Mouse (Mus musculus) limb, embryonic 12.5 days (tissue): ENCODE results near the gene Nsf. TPM values are rescaled to one million over a fixed set of nuclear protein-coding genes. Genes with fewer than 3 reads are reported as not detected.

Experiments
- ATAC-seq: fragments of 200-750 bp; cut with Nextera tagmentation; 2 replicates; pipeline ENCODE4 v1.8.0; 2017; ENCODE audit warnings: low read depth, moderate TSS enrichment; ENCODE audit not compliant: insufficient number of reproducible peaks, insufficient read depth, low FRiP score, low TSS enrichment
- H3K27ac ChIP-seq: fragments of 300-500 bp; sonication (generic); 2 replicates; pipeline ENCODE4 v1.5.1; 2016; ENCODE audit warnings: mild to moderate bottlenecking, moderate library complexity
- H3K27me3 ChIP-seq: fragments of 300-500 bp; sonication (generic); 2 replicates; pipeline ENCODE4 v1.6.1; 2016; ENCODE audit warnings: mild to moderate bottlenecking, moderate library complexity
- H3K36me3 ChIP-seq: fragments of 300-500 bp; sonication (generic); 2 replicates; pipeline ENCODE4 v1.6.1; 2016; ENCODE audit warnings: mild to moderate bottlenecking, moderate library complexity
- H3K4me1 ChIP-seq: fragments of 300-500 bp; sonication (generic); replicated peaks from 2 replicates; pipeline ENCODE4 v1.6.1; 2016
- H3K4me2 ChIP-seq: fragments of 300-500 bp; sonication (generic); 2 replicates; pipeline ENCODE4 v1.6.1; 2016; ENCODE audit warnings: mild to moderate bottlenecking, moderate library complexity
- H3K4me3 ChIP-seq: fragments of 300-500 bp; sonication (generic); replicated peaks from 2 replicates; pipeline ENCODE4 v1.5.1; 2016; ENCODE audit warnings: mild to moderate bottlenecking
- H3K9ac ChIP-seq: fragments of 300-500 bp; sonication (generic); replicated peaks from 2 replicates; pipeline ENCODE4 v1.6.1; 2016; ENCODE audit warnings: mild to moderate bottlenecking, moderate library complexity
- H3K9me3 ChIP-seq: fragments of 300-500 bp; sonication (generic); 2 replicates; pipeline ENCODE4 v1.6.1; 2016; ENCODE audit warnings: mild to moderate bottlenecking, moderate library complexity
- WGBS: fragments of 180-500 bp; shearing (Covaris S2); methylation state at CpG from one replicate; pipeline ENCODE4 v1.1.7; 2016; 5-methylcytosine and 5-hydroxymethylcytosine counted together
- polyA plus RNA-seq: library from polyadenylated mRNA; unstranded; fragments of >200 nt; fragmentation: Nextera tagmentation; extraction: Ambion mirVana; gene quantifications from 2 replicates; pipeline ENCODE4 v1.2.1, GENCODE M21; 2016

The Nsf gene
- polyA plus RNA-seq, 1 experiment from 2014 or later, result 59.0 TPM

DNA sequence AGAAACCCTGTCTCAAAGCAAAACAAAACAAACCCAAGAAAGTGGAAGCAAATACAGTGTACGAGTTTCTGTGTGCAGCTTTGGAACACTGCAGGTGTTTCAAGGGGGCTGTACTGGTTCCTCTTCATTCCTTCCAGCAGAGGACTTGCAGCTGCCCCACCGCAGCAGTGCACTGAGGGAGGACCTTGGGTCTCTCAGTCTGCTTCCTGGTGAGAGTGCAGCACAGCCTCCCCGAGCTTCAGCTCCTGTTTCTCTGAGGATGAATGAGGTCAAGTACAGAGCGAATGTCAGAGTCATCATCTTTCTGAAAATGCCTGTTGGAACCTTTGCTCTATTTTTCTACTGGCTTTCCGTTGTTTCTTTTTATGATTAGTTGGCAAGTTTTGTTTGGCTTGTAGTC is 12.5 kb downstream of the Nsf start:
- H3K4me1 ChIP-seq, result no peaks in the 10 kb centered on the region
- no peak overlapping the region for H3K4me2 ChIP-seq
- H3K27me3 ChIP-seq, result no peaks in the 10 kb centered on the region
- no peak for ATAC-seq
- H3K36me3 ChIP-seq, result 0 out of 2 replicates have a peak, but pooled peaks cover 6% of the 10 kb centered on the region
- WGBS, result 76% methylated on average over 5 of the region's 5 CpGs
- H3K9me3 ChIP-seq, result no peaks in the 10 kb centered on the region
- no peak overlapping the region for H3K9ac ChIP-seq
- H3K27ac ChIP-seq, result no peak overlapping the region
- no peak overlapping the region for H3K4me3 ChIP-seq

DNA sequence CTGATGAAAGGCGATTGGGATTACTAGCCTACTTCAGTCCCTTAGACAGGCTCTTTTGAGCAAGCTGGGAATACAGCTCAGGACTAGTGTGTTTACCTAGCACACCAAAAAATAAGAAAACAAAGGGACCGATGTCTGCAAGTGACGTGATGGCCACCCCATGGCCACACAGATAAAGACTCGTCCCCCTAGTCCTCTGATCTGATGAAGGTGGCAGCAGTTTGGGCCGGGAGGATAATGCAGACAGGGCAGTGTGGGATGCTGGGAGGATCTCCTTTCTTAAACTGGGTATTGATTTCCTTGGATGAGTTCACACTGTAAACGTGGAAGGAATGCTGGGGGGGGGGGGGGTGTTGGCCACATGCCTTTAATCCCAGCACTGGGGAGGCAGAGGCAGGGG is 13.0 kb downstream of the Nsf start:
- H3K4me1 ChIP-seq, result no peaks in the 10 kb centered on the region
- 80% methylated on average over 6 of the region's 6 CpGs for WGBS
- no peaks in the 10 kb centered on the region for H3K27me3 ChIP-seq
- H3K27ac ChIP-seq, result no peak overlapping the region
- 0 out of 2 replicates have a peak, but pooled peaks cover 6% of the 10 kb centered on the region for H3K36me3 ChIP-seq
- no peak overlapping the region for H3K4me2 ChIP-seq
- no peak for ATAC-seq
- H3K4me3 ChIP-seq, result no peak overlapping the region
- H3K9me3 ChIP-seq, result no peaks in the 10 kb centered on the region
- no peak overlapping the region for H3K9ac ChIP-seq

DNA sequence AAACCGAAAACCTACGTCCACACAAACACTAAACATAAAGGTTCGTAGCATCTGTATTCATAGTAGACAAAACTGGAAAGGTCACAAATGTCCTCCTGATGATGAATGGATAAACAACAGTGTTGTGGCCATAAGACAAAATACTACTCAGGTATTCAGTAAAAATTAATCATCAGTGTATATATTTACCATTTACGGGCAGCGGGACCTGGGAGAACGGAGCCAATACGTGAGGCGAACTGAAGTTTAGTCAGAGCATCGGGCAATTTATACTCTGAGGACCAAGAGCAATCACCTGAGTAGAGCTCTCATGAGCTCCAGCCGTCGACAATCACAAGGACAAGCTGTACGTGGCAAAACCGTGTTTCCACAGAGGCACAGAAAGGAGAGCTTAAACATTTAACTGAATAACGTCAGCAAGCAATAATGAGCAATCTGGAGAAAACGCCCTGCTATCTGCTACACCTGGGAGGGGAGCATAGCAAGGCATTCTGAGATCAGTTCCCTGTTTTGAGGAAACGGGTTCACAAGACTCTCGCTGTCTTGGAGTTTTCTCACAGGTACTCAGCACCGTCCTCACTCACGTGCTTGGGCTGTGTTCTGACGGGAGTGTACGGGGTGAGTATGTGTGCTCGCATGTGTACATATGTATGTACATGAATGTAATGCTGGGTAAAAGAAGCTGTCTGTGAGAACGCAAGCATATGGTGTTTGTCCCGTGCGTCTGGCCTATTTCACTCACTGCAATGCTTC is 15.7 kb downstream of the Nsf start:
- Histone ChIP-seq H3K4me1 (no peaks in the 10 kb centered on the region), H3K27me3 (no peaks in the 10 kb centered on the region), H3K4me3 (no peak overlapping the region), H3K4me2 (no peak overlapping the region), H3K27ac (no peak overlapping the region), H3K9me3 (no peaks in the 10 kb centered on the region), H3K9ac (no peak overlapping the region), H3K36me3 (0 out of 2 replicates have a peak, but pooled peaks cover 6% of the 10 kb centered on the region)
- ATAC-seq, result no peak
- WGBS, result 91% methylated on average over 25 of the region's 25 CpGs

DNA sequence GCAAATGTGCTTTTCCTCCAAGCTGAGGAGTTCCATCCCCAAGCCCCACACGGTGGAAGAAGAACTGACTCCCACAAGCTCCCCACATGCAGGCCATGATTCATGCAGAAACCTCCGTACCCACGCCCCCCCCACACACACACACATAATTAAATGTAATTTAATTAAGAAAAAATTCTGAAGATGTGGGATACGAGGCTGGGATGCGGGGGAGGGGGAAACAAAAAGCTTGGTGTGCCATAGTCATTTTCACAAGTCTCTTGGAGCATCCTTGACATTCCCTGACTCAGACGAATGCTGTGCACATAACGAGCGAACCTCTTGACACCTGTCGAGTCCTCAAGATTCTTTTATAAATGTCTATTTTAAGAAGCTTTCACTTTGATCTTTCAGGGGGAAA is 16.4 kb downstream of the Nsf start:
- Histone ChIP-seq H3K4me1 (no peaks in the 10 kb centered on the region), H3K27me3 (no peaks in the 10 kb centered on the region), H3K9ac (no peak overlapping the region), H3K4me2 (no peak overlapping the region), H3K4me3 (no peak overlapping the region), H3K9me3 (no peaks in the 10 kb centered on the region), H3K36me3 (0 out of 2 replicates have a peak, but pooled peaks cover 6% of the 10 kb centered on the region), H3K27ac (no peak overlapping the region)
- ATAC-seq, result no peak
- 87% methylated on average over 9 of the region's 9 CpGs for WGBS

DNA sequence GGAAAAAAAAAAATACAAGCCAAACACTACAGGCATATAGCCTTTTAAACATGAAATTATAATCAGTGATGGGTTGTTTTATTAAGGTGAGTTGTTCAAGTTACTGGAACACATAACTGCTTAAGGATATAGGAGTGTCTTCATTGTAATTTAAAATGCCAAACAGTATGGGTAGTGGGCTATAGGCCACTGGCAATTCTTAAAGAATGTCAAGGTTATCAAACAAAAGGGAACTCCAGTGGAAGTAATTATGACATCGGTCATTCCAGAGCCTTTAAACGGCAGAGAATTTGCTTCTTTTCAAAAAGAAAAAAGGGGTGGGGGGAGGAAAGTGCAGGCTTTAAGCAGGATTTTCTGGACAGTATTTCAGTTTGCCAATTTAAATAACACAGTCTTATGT is 18.1 kb downstream of the Nsf start:
- Histone ChIP-seq H3K27me3 (no peaks in the 10 kb centered on the region), H3K4me2 (no peak overlapping the region), H3K4me3 (no peak overlapping the region), H3K4me1 (no peaks in the 10 kb centered on the region), H3K9me3 (no peaks in the 10 kb centered on the region), H3K9ac (no peak overlapping the region), H3K27ac (no peak overlapping the region), H3K36me3 (no peaks in the 10 kb centered on the region)
- WGBS, result 70% methylated on average over 2 of the region's 2 CpGs
- no peak for ATAC-seq

DNA sequence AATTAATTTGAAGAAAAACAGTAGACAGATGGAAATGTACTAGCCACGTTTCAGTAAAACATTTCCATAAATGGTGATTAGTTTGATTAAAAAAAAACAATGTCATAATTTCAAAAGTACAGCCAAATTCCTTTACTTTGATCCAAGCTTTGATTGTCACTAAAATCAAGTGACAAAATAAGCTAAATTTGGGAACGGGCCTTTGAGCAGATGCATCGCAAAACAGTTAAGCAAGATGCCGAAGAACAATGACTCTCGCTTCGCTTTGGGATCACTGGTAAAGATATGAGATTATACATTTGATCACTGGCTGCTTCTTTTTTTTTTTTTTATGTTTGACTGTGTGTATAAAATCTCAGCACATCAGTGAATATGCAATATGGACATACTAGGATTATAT is 20.0 kb downstream of the Nsf start:
- WGBS, result 92% methylated on average over 6 of the region's 6 CpGs
- peaks cover 6% of the 10 kb centered on the region for H3K36me3 ChIP-seq
- no peaks in the 10 kb centered on the region for H3K4me1 ChIP-seq
- H3K27me3 ChIP-seq, result no peaks in the 10 kb centered on the region
- H3K4me2 ChIP-seq, result no peak overlapping the region
- no peaks in the 10 kb centered on the region for H3K9me3 ChIP-seq
- no peak overlapping the region for H3K27ac ChIP-seq
- no peak overlapping the region for H3K4me3 ChIP-seq
- no peak for ATAC-seq
- no peak overlapping the region for H3K9ac ChIP-seq

DNA sequence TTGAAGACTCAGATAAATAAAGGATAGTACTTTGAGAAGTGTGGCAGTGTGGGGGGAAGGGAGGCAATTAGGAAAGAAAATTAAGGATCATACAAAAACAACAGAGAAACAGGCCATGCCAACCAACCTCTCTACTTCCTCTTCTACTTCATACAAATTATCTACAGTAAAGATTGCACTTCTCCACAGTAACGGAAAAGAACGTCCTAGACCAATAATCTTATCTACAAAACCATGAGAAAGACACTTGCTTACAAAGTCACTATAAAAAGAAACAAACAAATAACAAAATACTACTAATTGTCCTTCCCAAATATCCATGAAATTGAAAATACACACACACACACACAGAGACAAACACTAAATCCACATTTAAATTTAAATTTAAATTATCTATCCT is 29.9 kb downstream of the Nsf start:
- H3K9ac ChIP-seq, result no peak overlapping the region
- no peaks in the 10 kb centered on the region for H3K4me1 ChIP-seq
- no peak for ATAC-seq
- H3K4me2 ChIP-seq, result no peak overlapping the region
- H3K36me3 ChIP-seq, result peaks cover 17% of the 10 kb centered on the region
- no peak overlapping the region for H3K27ac ChIP-seq
- no peaks in the 10 kb centered on the region for H3K27me3 ChIP-seq
- 99% methylated on average over 2 of the region's 2 CpGs for WGBS
- H3K9me3 ChIP-seq, result no peaks in the 10 kb centered on the region
- no peak overlapping the region for H3K4me3 ChIP-seq

DNA sequence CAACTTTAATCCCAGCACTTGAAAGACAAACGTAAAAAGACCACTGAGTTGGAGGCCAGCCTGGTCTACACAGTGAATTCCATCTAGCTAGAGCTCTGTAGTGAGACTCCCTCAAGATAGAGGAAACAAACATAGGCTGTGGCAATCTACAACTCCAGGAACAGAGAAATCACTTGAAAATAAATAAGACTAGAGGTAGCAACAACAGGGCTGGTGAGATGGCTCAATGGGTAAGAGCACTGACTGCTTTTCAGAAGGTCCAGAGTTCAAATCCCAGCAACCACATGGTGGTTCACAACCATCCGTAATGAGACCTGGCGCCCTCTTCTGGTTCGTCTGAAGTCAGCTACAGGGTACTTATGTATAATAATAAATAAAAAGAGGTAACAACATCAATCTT is 30.6 kb downstream of the Nsf start:
- no peaks in the 10 kb centered on the region for H3K27me3 ChIP-seq
- H3K9me3 ChIP-seq, result no peaks in the 10 kb centered on the region
- no peak for ATAC-seq
- no peak overlapping the region for H3K9ac ChIP-seq
- no peak overlapping the region for H3K27ac ChIP-seq
- 89% methylated on average over 4 of the region's 4 CpGs for WGBS
- H3K4me2 ChIP-seq, result no peak overlapping the region
- H3K36me3 ChIP-seq, result peaks cover 12% of the 10 kb centered on the region; the same call in 1 of the 2 replicates
- no peaks in the 10 kb centered on the region for H3K4me1 ChIP-seq
- no peak overlapping the region for H3K4me3 ChIP-seq

DNA sequence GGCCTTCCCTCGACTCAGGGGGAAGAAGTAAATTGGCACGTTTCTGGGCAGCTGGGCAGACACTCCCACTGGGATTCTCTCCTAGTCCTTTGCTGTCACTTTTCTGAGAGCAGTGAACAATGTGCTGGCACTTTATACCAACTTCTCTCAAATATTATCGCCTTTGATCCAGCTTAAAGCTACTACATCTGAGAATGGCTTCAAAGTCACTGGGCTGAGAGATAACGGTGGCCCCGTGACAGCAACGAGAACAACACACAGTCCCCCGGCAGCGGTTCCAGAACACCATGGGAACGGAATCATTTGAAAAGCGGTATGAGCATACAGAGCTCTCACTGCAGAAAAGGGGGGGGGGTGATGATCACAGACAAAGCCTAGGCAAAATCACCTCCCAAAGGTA is 31.0 kb downstream of the Nsf start:
- 93% methylated on average over 10 of the region's 10 CpGs for WGBS
- Histone ChIP-seq H3K36me3 (peaks cover 12% of the 10 kb centered on the region; the same call in 1 of the 2 replicates), H3K9me3 (no peaks in the 10 kb centered on the region), H3K27ac (no peak overlapping the region), H3K4me1 (no peaks in the 10 kb centered on the region), H3K4me3 (no peak overlapping the region), H3K9ac (no peak overlapping the region), H3K27me3 (no peaks in the 10 kb centered on the region), H3K4me2 (no peak overlapping the region)
- no peak for ATAC-seq

DNA sequence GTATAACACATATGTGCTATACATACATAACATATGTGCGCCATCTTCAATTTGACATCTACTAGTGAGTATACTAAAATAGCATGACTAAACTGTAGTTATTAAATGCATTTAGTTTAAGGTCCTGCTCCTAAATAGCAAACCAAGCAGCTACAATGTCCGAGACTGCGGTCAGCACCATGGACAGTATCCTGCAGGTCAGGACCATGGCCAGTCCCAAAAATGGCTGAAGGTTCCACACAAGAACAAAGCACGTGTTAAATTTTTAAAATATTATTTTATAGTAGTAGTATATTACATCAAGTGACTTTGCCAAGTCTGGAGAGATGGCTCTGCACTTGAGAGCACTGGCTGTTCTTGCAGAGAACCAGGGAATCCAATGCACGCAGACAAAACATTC is 33.2 kb downstream of the Nsf start:
- no peak for ATAC-seq
- Histone ChIP-seq H3K36me3 (peaks cover 16% of the 10 kb centered on the region; the same call in 1 of the 2 replicates), H3K9me3 (no peaks in the 10 kb centered on the region), H3K9ac (no peak overlapping the region), H3K4me2 (no peak overlapping the region), H3K27ac (no peak overlapping the region), H3K27me3 (no peaks in the 10 kb centered on the region), H3K4me3 (no peak overlapping the region), H3K4me1 (no peaks in the 10 kb centered on the region)
- 69% methylated on average over 5 of the region's 5 CpGs for WGBS

DNA sequence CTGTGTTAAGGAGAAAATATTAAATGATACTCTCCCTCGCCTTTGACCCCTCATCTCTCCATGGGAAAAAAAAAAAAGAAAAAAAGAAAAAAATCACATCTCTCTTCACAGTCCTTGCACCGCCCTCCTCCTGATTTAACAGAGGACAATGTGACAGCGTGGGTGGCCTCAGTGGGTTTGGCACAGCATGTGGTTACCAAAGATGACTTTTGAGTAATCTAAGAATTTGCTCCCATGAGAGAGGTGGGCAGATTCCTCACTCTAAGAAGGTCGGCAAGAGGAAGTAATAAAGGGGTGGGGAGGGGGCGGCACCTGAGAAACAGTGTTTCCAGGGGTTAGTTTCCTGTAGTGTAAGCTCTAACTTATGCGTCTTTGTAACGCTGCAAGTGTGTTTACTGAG is 37.0 kb downstream of the Nsf start:
- no peak overlapping the region for H3K4me2 ChIP-seq
- no peak overlapping the region for H3K9ac ChIP-seq
- H3K36me3 ChIP-seq, result peaks cover 42% of the 10 kb centered on the region
- H3K27me3 ChIP-seq, result no peaks in the 10 kb centered on the region
- no peak overlapping the region for H3K4me3 ChIP-seq
- 71% methylated on average over 7 of the region's 7 CpGs for WGBS
- H3K27ac ChIP-seq, result no peak overlapping the region
- no peaks in the 10 kb centered on the region for H3K4me1 ChIP-seq
- H3K9me3 ChIP-seq, result no peaks in the 10 kb centered on the region
- ATAC-seq, result no peak

DNA sequence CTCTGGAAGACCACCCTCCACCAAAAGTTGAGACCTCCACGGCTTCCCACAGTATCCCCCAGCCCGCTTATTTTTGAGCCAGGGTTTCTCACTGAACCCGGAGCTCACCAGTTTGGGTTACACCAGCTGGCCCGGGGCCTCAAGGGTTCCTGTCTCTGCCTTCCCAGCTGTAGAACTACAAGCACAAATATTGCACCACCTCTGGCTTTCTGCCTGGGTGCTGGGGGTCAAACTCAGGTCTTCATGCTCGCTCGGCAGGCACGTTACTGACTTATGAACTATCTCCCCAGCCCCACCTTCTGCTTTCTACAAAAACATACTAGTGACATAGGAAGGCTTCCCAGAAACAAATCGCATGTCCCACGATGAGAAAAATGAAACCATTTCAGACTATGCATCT is 38.2 kb downstream of the Nsf start:
- peaks cover 45% of the 10 kb centered on the region for H3K36me3 ChIP-seq
- no peak overlapping the region for H3K4me3 ChIP-seq
- H3K4me2 ChIP-seq, result no peak overlapping the region
- no peaks in the 10 kb centered on the region for H3K27me3 ChIP-seq
- H3K4me1 ChIP-seq, result no peaks in the 10 kb centered on the region
- no peak overlapping the region for H3K9ac ChIP-seq
- no peak overlapping the region for H3K27ac ChIP-seq
- WGBS, result 90% methylated on average over 9 of the region's 9 CpGs
- ATAC-seq, result no peak
- H3K9me3 ChIP-seq, result no peaks in the 10 kb centered on the region
